Mouse (Mus musculus): ENCODE results near the gene Olfr1263.

DNA sequence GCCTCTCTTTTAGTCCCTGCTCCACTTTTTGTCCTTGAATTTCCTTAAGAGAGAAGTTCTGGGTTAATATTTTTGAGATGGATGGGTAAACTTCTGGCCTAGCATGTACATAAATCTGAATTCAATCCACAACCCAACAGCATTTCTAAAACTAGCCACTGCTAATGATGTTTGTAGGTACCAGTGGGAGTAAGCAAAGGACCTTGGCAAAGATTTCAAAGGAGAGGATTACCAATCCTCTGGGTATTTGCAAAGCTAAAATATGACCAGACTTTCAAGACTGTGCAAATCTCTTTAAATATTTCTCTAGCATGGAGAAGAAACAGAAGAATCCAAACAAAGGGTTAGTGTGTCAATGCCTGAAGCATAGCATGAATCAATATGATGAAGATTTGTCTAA is 12.1 kb upstream of the Olfr1263 start, which contains the start of gene Olfr1262:
- no peak for TF ChIP-seq FLI1 (IDR thresholded peaks at IDR 0.05; ENCODE audit: low read length)
- no peak for TF ChIP-seq GATA1 (IDR thresholded peaks at IDR 0.05; ENCODE audit: borderline replicate concordance, low read length)

Measured in megakaryocyte, embryonic 14.5 days (primary cell).